ENCODE assay signal across 23 mouse cellular contexts in genomic region chr1:69379741-69380140, GRCm38 (mm10).
"Had no signal": no experiment of that assay in that cellular context is flagged by ENCODE, and none has a peak within 500 bp of the region (broad histone marks: within the 10 kb centered on the region; RNA-seq: fewer than 3 reads in every experiment).

No protein-coding gene starts in this region.

- ATAC-seq: liver, postnatal 0 days; lung, postnatal 0 days; midbrain, embryonic 16.5 days had no signal

- H3K4me3 ChIP-seq: lung, embryonic 15.5 days; midbrain, embryonic 10.5 days; midbrain, embryonic 12.5 days; myocyte; neural tube, embryonic 13.5 days; neural tube, embryonic 15.5 days; stomach, embryonic 15.5 days had no signal

- H3K36me3 ChIP-seq: lung, embryonic 15.5 days; midbrain, embryonic 10.5 days; midbrain, embryonic 12.5 days; neural tube, embryonic 13.5 days; neural tube, embryonic 15.5 days; stomach, embryonic 15.5 days had no signal

- H3K27ac ChIP-seq: lung, embryonic 15.5 days; macrophage; midbrain, embryonic 10.5 days; midbrain, embryonic 12.5 days; neural tube, embryonic 13.5 days; neural tube, embryonic 15.5 days; stomach, embryonic 15.5 days; stomach, postnatal 0 days had no signal

- H3K27me3 ChIP-seq: lung, embryonic 15.5 days; midbrain, embryonic 12.5 days; neural tube, embryonic 13.5 days; neural tube, embryonic 15.5 days; stomach, embryonic 15.5 days had no signal

- DNase-seq: liver, postnatal 0 days; lung, adult 2 months; lung, postnatal 14 days; lung, postnatal 36 days; midbrain, embryonic 14.5 days; retina, postnatal 1 day; right cerebral cortex, adult 18-20 months; right cerebral cortex, postnatal 25 days; right cerebral cortex, postnatal 4 days; thymus, adult 2 months; thymus, postnatal 25 days; thymus, postnatal 4 days had no signal

- H3K4me1 ChIP-seq: lung, embryonic 15.5 days; midbrain, embryonic 10.5 days; midbrain, embryonic 12.5 days; neural tube, embryonic 13.5 days; neural tube, embryonic 15.5 days; stomach, embryonic 15.5 days had no signal

- H3K9me3 ChIP-seq: lung, embryonic 15.5 days; neural tube, embryonic 15.5 days; stomach, embryonic 15.5 days had no signal
